Mouse (Mus musculus) heart, adult 2 months (tissue): ENCODE data around the gene Celf2. TPM values are rescaled to one million over a fixed set of nuclear protein-coding genes. Genes with fewer than 3 reads are reported as not detected.

Experiments used
- DNase-seq, 2 experiments: peaks; one replicate each; pipeline ENCODE4 v3.0.0; 2021
- H3K27ac ChIP-seq: fragments of 200-600 bp; 2 replicates; pipeline ENCODE4 v1.8.1; 2022
- H3K27me3 ChIP-seq: fragments of 200-500 bp; 2 replicates; pipeline ENCODE4 v1.6.1; 2012; ENCODE audit warnings: mild to moderate bottlenecking, low read length, inconsistent platforms, mixed read lengths; ENCODE audit not compliant: control insufficient read depth, insufficient read depth
- H3K36me3 ChIP-seq: fragments of 200-500 bp; 2 replicates; pipeline ENCODE4 v1.6.1; 2012; ENCODE audit warnings: low read length, inconsistent platforms; ENCODE audit not compliant: control insufficient read depth, insufficient read depth
- H3K4me1 ChIP-seq: fragments of 200-500 bp; 2 replicates; pipeline ENCODE4 v1.6.1; 2011; ENCODE audit warnings: low read length; ENCODE audit not compliant: control insufficient read depth, insufficient read depth
- H3K4me3 ChIP-seq: fragments of 200-600 bp; 2 replicates; pipeline ENCODE4 v1.8.1; 2022
- H3K79me2 ChIP-seq: fragments of 200-500 bp; replicated peaks from 2 replicates; pipeline ENCODE4 v1.6.1; 2012; ENCODE audit warnings: mild to moderate bottlenecking, inconsistent platforms, low read length, moderate library complexity, mixed read lengths; ENCODE audit not compliant: control insufficient read depth, insufficient read depth
- H3K9ac ChIP-seq: fragments of 200-500 bp; 2 replicates; pipeline ENCODE4 v1.6.1; 2012; ENCODE audit warnings: low read depth, mild to moderate bottlenecking, control low read depth, inconsistent platforms, low read length, mixed read lengths
- CTCF ChIP-seq: fragments of 200-600 bp; IDR thresholded peaks from 2 replicates; pipeline ENCODE4 v1.8.1; 2022; ENCODE audit warnings: antibody characterized with exemption, mild to moderate bottlenecking, moderate library complexity
- EP300 ChIP-seq: fragments of 200-500 bp; IDR thresholded peaks from 2 replicates; pipeline ENCODE4 v1.6.1; 2011; ENCODE audit warnings: low read depth, low read length, control low read depth; ENCODE audit not compliant: insufficient read depth
- POLR2A ChIP-seq: fragments of 200-500 bp; IDR thresholded peaks from 2 replicates; pipeline ENCODE4 v1.6.1; 2011; ENCODE audit warnings: mild to moderate bottlenecking, low read depth, low read length, control low read depth; ENCODE audit not compliant: insufficient read depth
- WGBS: fragments of 180-500 bp; shearing (Covaris S2); methylation state at CpG from one replicate; pipeline ENCODE4 v1.1.7; 2018; 5-methylcytosine and 5-hydroxymethylcytosine counted together
- intact Hi-C: fragments of 180-260 bp; cut with DNase I; formaldehyde crosslinking; loops from one replicate; pipeline ENCODE4 v1.15.1; 2025
- polyA plus RNA-seq: library from polyadenylated mRNA; depleted of rRNA; stranded (reverse); fragments of >200 nt; gene quantifications from 2 replicates; pipeline ENCODE4 v1.2.3, GENCODE M21; 2012
- total RNA-seq, 2 experiments: library from RNA; stranded (reverse); gene quantifications; 2 replicates each; pipeline ENCODE4 v1.2.3; 2021

The Celf2 gene
- total and polyA plus RNA-seq, 3 experiments: 38.1 to 63.9 (median 56.7) TPM

DNA sequence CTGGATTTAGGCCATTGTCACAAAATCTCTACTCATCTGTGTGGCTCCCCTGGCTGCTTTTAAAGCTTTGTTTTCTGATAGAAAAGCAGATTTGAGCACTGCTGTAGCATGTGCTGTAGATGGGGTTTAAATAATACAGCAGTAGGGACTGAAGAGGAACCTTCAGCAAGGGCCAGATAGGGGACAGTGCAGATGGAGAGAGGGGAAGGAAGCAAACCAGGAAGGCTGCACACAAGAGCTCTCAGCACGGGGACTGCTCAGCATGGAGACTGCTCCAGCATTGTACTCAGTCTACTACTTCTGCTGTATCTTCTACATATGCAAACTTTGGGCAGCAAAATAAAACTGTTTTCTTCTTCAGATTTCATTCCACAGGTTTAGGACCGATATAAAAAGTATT, 687.8 kb downstream of the Celf2 start:
- no peak overlapping the region for H3K4me3 ChIP-seq
- H3K9ac ChIP-seq: no peak overlapping the region
- TF ChIP-seq POLR2A: no peak
- no peak for TF ChIP-seq EP300
- TF ChIP-seq CTCF: no peak
- no peaks in the 10 kb centered on the region for H3K4me1 ChIP-seq
- DNase-seq: no peak
- no peaks in the 10 kb centered on the region for H3K27me3 ChIP-seq
- 63% methylated on average over 2 of the region's 2 CpGs for WGBS
- no peaks in the 10 kb centered on the region; the same call in 1 of the 2 replicates for H3K79me2 ChIP-seq
- no peak overlapping the region for H3K27ac ChIP-seq
- H3K36me3 ChIP-seq: no peaks in the 10 kb centered on the region; the same call in 1 of the 2 replicates
- intact Hi-C loops: no loop called here

- WGBS: 39% methylated on average over 2 of the region's 2 CpGs
- Histone ChIP-seq H3K79me2 (no peaks in the 10 kb centered on the region; the same call in 1 of the 2 replicates), H3K27ac (peak overlapping the region; percentile 2; the same call in 1 of the 2 replicates), H3K4me1 (no peaks in the 10 kb centered on the region; the same call in 1 of the 2 replicates), H3K36me3 (peaks cover 2% of the 10 kb centered on the region), H3K27me3 (no peaks in the 10 kb centered on the region), H3K4me3 (no peak overlapping the region), H3K9ac (no peak overlapping the region)
- no peak for TF ChIP-seq CTCF
- TF ChIP-seq POLR2A: no peak
- intact Hi-C loops: no loop called here
- no peak for DNase-seq
Observed at GRCm38 (mm10) chr2:6815281-6815680, 694.1 kb downstream of the Celf2 start.

GRCm38 (mm10) chr2:6808736-6809135, 700.6 kb downstream of the Celf2 start:
- 86% methylated on average over 1 of the region's 1 CpGs for WGBS
- TF ChIP-seq POLR2A (no peak), EP300 (no peak), CTCF (no peak)

DNA sequence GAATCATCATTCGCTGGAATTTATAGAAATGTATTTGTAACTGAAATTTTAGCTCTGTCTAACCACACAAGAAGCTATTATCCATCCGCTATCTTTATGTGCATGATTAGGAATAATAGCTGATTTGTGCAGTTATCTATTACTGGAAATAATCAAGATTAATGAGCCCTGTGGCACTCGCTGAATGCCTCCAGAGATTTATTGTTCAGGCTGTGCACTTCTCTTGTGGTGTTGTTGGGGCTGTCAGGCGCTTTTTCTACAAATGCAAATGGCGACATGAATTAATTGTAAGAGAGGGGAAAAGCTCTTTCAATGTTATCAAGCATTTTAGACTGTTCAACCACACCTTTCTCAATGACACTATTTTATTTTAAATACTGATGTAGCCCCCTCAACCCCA, 712.6 kb downstream of the Celf2 start:
- Histone ChIP-seq H3K27me3 (no peaks in the 10 kb centered on the region), H3K4me1 (peaks cover 2% of the 10 kb centered on the region; the same call in 1 of the 2 replicates), H3K27ac (no peak overlapping the region), H3K9ac (no peak overlapping the region), H3K36me3 (no peaks in the 10 kb centered on the region), H3K4me3 (no peak overlapping the region), H3K79me2 (no peaks in the 10 kb centered on the region)
- TF ChIP-seq EP300 (no peak), CTCF (no peak), POLR2A (no peak)
- 90% methylated on average over 5 of the region's 5 CpGs for WGBS
- no peak for DNase-seq
- intact Hi-C loops: no loop called here

More at GRCm38 (mm10) chr2:6808736-6809135, 700.6 kb downstream of the Celf2 start:
- Histone ChIP-seq H3K36me3 (no peaks in the 10 kb centered on the region), H3K4me1 (peaks cover 2% of the 10 kb centered on the region; the same call in 1 of the 2 replicates), H3K4me3 (no peak overlapping the region), H3K27me3 (no peaks in the 10 kb centered on the region), H3K79me2 (no peaks in the 10 kb centered on the region; the same call in 1 of the 2 replicates), H3K27ac (no peak overlapping the region), H3K9ac (no peak overlapping the region)
- intact Hi-C loops: no loop called here
- no peak for DNase-seq

DNA sequence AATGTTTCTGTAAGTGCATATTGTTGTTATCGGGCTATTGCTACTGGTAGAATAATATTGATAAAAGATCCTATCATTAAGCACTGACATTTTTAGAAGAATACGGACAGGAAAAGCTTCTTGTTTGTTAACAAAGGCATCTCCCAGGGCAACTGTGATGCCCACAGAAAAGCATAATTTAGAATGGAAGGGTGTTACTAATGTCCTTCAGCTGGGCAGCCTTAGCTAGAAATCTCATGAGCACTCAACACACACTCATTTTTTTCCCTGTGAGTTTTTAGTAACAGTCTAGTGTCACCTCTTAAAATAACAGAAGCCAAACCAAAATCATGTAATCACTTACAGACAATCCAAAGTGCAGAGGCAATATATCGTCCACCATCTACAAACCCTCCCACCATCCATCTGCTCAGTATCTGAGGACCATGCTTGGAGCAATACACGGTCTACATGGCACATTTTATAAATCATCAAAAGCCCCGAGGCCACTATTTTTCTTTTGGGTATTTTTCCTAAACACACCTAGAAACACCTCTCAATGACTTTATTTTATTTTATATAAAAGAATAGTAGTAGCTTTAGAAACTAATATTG, 713.3 kb downstream of the Celf2 start:
- intact Hi-C loops: no loop called here
- Histone ChIP-seq H3K36me3 (no peaks in the 10 kb centered on the region), H3K27ac (no peak overlapping the region), H3K79me2 (no peaks in the 10 kb centered on the region), H3K9ac (no peak overlapping the region), H3K27me3 (no peaks in the 10 kb centered on the region), H3K4me3 (no peak overlapping the region), H3K4me1 (peaks cover 2% of the 10 kb centered on the region; the same call in 1 of the 2 replicates)
- DNase-seq: no peak
- 71% methylated on average over 5 of the region's 5 CpGs for WGBS
- TF ChIP-seq POLR2A (no peak), CTCF (no peak), EP300 (no peak)

DNA sequence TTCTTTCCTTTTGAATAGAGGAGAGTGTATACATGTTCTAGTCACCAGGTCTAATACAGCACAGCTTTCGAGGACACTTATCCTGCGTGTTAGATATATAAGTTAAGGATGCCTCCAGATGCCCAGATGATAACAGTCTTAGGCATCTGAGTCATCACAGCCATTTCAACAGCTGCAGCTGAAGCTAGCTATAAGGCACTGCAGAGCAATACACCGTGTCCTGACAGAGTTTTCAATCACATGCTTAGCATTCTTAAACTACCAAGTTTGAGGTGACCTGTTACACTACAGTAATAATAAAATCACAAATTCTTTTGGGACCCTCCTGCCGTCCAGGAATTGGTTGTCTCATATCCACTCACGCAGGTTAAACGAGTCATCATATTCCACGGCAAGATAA, 714.5 kb downstream of the Celf2 start:
- no peaks in the 10 kb centered on the region for H3K79me2 ChIP-seq
- no peaks in the 10 kb centered on the region for H3K36me3 ChIP-seq
- H3K9ac ChIP-seq: no peak overlapping the region
- DNase-seq: no peak
- no peaks in the 10 kb centered on the region for H3K27me3 ChIP-seq
- TF ChIP-seq CTCF (no peak), POLR2A (no peak), EP300 (no peak)
- WGBS: 55% methylated on average over 7 of the region's 7 CpGs
- H3K4me1 ChIP-seq: peaks cover 2% of the 10 kb centered on the region; the same call in 1 of the 2 replicates
- no peak overlapping the region for H3K27ac ChIP-seq
- H3K4me3 ChIP-seq: no peak overlapping the region
- intact Hi-C loops: no loop called here
